Mouse (Mus musculus) spleen, postnatal 4 days (tissue): ENCODE measurements at regions not wholly inside any gene's neighbourhood (a gene's known extent, or its start where the extent isn't known, plus 50 kb on each side); places are given as distances from the start of the nearest gene placed in this dataset.

Experiments used
- DNase-seq, 2 experiments: peaks; one replicate each; pipeline ENCODE4 v3.0.0; 2022; ENCODE audit warnings: low spot score in 2 of 2

GRCm38 (mm10) chr12:118784643-118785042 is 61.5 kb upstream of the Sp8 start:
- no peak for DNase-seq

GRCm38 (mm10) chr12:118781978-118782377 is 64.2 kb upstream of the Sp8 start:
- DNase-seq: no peak

- DNase-seq: no peak
These were observed 70.6 kb upstream of the Sp8 start for GRCm38 (mm10) chr12:118775463-118776064.

- DNase-seq: no peak
These were observed 73.3 kb upstream of the Sp8 start for GRCm38 (mm10) chr12:118772790-118773189.

GRCm38 (mm10) chr12:118766472-118766871 is 79.7 kb upstream of the Sp8 start:
- DNase-seq: no peak

GRCm38 (mm10) chr12:118754076-118754475 is 92.1 kb upstream of the Sp8 start:
- no peak for DNase-seq

- DNase-seq: no peak
These were observed 107.0 kb upstream of the Sp8 start for GRCm38 (mm10) chr12:118739103-118739502.

- no peak for DNase-seq
These were observed 120.2 kb upstream of the Sp8 start for GRCm38 (mm10) chr12:118725891-118726290.

GRCm38 (mm10) chr12:118719878-118720573 is 126.1 kb upstream of the Sp8 start:
- DNase-seq: no peak

- no peak for DNase-seq
These were observed 129.3 kb upstream of the Sp8 start for GRCm38 (mm10) chr12:118716824-118717223.

GRCm38 (mm10) chr12:118706626-118707025 is 139.5 kb upstream of the Sp8 start:
- no peak for DNase-seq

GRCm38 (mm10) chr12:118704826-118705225 is 141.3 kb upstream of the Sp8 start:
- no peak for DNase-seq

GRCm38 (mm10) chr12:118703730-118704129 is 142.4 kb upstream of the Sp8 start:
- DNase-seq: no peak

- DNase-seq: no peak
These were observed 143.0 kb upstream of the Sp8 start for GRCm38 (mm10) chr12:118703068-118703662.

GRCm38 (mm10) chr12:118701838-118702237 is 144.3 kb upstream of the Sp8 start:
- DNase-seq: no peak

GRCm38 (mm10) chr12:118698110-118698509 is 148.0 kb upstream of the Sp8 start:
- no peak for DNase-seq

- DNase-seq: no peak
These were observed 151.4 kb upstream of the Sp8 start for GRCm38 (mm10) chr12:118694701-118695100.

- no peak for DNase-seq
These were observed 163.2 kb upstream of the Sp8 start for GRCm38 (mm10) chr12:118682902-118683301.

GRCm38 (mm10) chr12:118677989-118678388 is 168.1 kb upstream of the Sp8 start:
- DNase-seq: no peak

- no peak for DNase-seq
These were observed 184.6 kb upstream of the Sp8 start for GRCm38 (mm10) chr12:118661575-118661974.

- no peak for DNase-seq
These were observed 185.0 kb upstream of the Sp8 start for GRCm38 (mm10) chr12:118661214-118661486.

GRCm38 (mm10) chr12:118660384-118661213 is 185.5 kb upstream of the Sp8 start:
- DNase-seq: no peak
